Mouse (Mus musculus) embryo, embryonic 11 days (tissue): Measurements from ENCODE around the gene Gm10147.
"Not testable (repeated sequence)": the region's sequence is repeated elsewhere in the genome, so short reads cannot be mapped to it uniquely, and the experiment has no call there.

ENCODE experiments used
- DNase-seq: peaks from one replicate; pipeline ENCODE4 v3.0.0-alpha.2; 2015

Gm10147 gene

GRCm38 (mm10) chrX:28607742-28608141 lies at the start of gene Gm10147:
TSS of gene Gm10147 (minus strand) at chrX:28607842.
- DNase-seq: not testable (repeated sequence)
